Mouse (Mus musculus) layer of hippocampus, adult 11-12 months (tissue): ENCODE results near the gene Zfp710.

ENCODE experiments used
- DNase-seq: peaks from one replicate; pipeline ENCODE4 v3.0.0; 2022; ENCODE audit warnings: low spot score

Gene Zfp710

DNA sequence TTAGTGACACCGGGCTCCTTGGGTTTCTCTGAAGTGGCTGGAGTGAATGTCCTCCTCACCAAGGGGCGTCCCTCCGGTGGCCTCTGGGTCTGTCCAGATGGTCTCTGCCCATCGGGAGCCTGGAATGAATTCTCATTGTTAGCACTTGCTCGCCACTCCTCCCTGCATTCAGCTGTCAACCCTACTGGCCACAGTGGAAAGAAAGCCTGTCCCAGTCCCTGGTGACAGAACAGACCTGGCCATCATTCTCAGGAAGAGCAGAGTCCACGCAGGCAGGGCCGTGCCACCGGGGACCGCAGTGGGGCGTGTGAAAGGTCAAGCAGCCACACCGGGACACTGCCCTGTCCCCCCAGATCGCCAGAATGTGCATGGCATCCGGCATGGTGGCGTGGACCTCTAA lies 33.2 kb downstream of the Zfp710 start:
- DNase-seq: no peak

GRCm38 (mm10) chr7:80058405-80059063 lies 33.9 kb downstream of the Zfp710 start:
- no peak for DNase-seq

DNA sequence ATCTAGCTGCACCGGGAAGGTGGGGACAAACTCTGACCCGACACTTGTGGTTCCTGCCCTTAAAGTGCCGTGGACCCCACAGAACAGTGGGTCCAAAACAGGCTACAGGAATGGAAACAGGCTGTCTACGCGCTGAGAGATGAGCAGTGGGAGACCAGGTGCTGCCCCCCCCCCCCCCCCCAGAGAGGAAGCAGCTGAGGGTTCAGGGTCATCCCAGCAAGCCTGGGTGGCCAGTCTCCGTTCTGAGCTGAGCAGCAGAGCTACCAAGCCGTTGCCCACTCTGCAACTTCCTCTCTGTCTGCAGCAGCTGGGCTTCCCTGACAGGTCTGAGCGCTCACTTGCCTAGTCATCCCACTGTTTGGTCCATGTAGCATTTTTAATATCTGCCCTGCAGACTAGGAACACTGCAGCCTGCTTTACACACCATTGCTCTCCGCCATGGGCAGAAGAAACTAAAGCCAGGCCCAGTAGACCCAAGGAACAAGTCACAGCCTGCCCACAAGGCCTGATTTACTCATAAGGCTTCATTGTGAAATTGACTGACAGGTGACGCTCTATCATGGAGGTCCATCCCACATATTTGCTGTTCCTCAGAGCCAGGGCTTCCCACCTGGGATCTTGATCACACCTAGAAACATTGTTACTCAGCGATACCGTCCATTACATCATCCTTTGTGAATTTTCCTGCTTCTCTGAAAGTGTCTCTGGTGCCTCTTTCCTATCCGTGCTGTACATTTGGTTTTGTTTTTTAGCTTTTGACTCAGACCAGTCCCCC lies 34.6 kb downstream of the Zfp710 start:
- no peak for DNase-seq

DNA sequence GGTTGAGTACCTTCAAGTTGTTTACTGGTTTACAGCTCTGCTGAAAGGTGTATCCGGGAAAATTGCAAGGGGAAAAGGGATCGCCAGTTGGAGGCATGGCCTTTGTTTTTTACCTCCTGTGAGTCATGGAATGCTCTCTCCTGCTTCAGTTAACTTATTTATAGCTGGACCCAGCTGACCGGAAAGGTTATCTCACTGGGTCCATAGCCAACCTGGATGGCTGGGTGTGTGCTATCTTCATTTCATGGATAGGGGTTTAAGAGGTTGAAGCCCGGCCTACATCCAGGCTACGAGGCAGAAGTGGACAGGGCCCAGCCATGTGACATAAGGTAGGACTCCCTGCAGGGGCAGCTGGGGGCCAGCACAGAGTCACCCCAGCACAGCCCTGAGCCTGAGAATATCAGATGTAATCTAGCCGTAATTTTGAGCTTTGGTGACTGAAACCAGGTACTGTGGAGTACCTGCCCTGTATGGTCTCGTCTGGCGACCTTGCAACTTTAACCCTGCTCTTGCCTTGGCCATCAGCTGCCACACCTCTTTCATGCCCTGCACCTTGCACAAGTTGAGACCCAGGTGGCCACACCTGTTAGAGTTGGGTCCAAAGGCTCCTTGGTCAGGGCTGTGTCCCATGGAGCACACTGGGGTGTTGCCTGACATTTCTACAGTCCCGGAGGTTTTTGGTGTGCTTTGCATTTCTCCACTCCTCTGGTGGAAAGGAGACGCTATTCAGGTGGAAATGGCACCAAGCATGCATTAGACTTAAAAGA lies 35.6 kb downstream of the Zfp710 start:
- DNase-seq: no peak

GRCm38 (mm10) chr7:80062083-80062826 lies 37.6 kb downstream of the Zfp710 start:
- DNase-seq: no peak

DNA sequence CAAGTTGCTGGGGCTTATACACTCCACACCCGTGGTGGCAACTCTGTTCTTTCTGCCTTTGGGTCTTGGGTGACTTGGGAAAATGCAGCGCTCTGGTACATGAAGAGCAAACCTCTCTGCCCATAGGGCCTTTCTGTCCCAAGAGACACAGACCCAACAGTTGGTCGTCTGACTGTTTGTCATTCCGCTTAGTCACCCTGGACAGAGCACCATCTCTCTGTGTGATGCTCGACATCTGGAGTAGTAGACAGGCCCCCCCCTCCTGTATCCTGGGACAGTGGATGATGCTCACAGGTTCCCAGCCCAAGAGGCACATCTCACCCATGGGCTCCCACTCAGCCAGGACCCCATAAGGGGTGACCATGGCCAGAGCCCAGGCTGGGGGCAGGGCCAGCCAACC lies 38.6 kb downstream of the Zfp710 start:
- no peak for DNase-seq

DNA sequence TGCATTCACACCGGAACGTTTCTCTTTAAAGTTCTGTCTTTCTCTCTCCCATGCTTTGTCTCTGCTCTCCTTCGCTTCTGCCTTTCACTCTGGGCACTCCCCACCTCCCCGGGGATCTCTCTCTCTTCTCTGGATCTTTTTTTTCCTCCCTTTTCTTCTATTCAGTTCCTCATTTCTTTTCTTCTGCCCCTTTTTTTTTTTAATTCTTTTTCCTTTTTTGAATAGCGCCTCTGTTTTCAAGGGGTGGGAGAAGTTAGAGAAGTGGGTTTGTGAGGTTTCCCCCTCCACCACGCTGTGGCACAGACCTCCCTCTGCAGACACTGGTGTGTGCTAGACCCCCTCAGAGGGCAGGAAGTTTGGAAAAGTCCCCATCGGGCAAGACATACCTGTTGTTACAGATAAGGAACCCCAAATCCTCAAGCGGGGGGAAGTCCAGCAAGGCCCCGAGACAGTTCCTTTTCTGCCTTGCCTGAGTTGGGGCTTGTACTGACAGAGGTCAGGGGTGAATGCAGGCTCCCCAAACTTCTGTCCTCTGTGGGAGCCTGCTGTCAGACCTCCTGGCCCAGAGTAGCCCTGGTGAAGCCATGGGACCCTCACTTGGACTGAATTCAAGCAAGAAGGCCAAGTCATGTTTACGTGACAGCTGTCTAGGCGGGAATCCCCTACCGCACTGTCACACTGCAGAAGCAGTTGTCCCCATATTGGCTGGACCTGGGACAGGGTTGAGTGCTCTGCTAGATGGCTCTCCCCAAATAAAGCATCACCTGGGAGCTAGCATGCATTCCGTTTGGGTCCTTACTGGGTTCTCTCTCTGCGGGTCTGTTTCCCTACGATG lies 39.5 kb downstream of the Zfp710 start:
- no peak for DNase-seq

- no peak for DNase-seq
These were observed 40.6 kb downstream of the Zfp710 start for GRCm38 (mm10) chr7:80065250-80065649.

DNA sequence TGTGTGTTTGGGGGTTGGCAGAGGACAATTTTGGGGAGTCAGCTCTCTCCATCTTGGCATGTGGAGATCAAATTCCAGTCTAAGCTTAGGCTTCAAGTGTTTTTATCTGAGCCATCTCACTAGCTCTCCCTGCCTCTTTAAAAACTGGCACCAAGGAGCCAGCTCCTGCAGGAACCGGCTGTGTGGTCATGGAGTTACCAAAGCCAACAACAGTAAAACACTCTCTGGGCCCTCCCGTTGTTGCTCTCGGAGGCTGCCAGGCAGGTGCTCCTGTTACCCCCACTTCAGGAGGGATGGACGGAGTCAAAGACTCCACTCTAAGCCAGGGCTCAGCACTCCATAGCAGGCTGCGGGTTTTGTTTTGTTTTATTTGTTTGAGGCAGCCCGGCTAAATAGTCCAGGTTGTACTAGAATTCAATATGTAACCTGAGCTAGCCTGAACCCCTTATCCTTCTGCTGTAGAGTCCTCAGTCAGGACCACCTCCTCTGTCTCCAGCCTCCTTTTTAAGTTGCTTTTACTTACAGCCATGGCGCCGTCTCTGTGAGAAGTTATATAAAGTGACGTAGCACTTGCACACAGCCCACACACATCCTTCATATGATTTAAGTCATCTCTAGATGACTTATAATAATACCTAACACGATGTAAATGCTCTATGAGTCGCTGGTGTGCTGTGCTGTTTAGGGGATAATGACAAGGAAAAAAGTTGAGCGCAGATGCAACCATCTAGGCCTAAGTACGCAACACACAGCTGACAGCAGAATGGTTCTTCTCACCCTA lies 42.3 kb downstream of the Zfp710 start:
- DNase-seq: no peak

DNA sequence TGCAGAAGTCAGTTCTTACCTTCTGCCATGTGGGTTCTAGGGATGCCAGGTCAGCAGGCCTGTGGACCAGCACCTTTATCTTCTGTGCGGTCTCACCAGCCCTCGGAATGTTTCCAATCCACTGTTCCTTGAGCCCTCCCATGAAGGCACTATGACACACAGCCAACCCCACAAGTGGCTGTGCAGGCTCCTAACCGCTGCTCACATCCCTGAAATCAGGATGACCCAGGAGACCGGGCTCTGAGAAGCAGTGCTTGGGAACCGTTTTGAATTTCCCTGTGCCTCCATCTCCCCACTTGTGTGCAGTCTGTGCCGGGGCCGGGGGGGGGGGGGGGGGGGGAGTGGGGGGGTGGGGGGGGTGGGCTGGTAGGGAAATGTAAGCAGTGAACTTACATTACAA lies 43.7 kb downstream of the Zfp710 start:
- no peak for DNase-seq

DNA sequence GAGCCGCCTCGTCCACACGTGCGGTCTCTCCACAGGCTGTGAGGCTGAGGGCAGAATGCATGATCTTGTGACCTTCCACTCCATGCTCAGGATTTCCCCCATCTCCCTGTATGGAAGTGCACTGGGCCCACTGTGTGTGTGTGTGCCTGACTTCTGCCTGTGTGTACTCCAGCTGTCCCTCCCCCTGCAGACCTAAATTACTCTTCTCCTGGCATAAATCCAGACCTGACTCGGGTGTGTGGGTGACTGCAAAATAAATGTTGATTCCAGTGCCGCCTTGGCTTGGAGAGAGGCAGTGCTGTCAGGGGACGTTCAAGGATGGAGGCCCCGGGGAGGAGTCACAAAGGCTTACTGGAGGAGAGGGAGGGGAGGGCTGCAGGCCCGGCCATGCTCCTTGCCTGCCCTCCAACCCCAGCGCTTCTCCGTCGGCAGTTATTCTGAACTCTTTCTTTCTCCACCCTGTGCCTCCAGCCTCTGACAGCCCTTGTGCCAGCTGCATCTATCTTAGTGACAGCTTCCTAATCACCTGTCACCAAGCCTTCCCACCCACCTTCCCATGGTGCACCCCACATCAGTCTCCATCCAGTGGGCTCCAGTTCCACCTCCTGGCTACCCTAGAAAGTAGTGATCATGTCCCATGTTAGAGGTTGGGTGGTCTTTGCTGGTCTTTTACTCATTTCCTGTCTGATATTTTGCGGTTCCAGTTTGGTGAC lies 45.2 kb downstream of the Zfp710 start:
- DNase-seq: peak; percentile 63

DNA sequence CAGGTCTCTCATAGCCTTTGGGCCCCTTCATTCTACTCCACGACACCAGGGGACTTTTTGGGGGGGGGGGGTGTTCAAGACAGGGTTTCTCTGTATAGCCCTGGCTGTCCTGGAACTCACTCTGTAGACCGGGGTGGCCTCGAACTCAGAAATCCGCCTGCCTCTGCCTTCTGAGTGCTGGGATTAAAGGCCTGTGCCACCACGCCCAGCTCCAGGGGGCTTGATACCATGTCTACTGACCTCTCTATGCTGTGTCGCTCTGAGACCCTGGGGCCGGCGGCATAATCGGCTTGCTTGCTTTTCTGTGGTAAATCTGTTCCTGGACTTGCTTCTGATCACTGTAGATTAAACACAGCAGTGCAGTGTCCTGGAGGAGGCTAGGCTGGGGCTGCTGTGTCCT lies 46.6 kb downstream of the Zfp710 start:
- no peak for DNase-seq

GRCm38 (mm10) chr7:80072297-80072696 lies 47.7 kb downstream of the Zfp710 start:
- peak; percentile 60 for DNase-seq

DNA sequence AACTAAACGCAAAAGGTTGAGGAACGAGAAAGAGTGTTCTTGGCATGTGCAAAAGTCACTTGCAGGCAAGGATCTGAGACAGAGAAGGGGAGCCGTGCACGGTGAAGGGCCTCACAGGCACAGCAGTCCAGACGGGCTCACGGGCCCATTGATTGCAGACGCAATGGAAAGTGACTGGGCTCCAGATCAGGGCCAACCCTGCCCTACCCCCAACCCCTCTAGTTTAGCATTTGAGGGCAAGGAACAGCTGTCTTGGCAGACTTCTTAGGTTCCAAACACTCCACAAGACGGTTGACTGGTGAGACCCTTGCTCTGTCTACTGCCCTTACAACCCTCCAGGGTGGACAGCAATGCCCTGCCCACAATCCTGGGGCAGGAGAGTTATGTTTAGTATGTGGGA lies 48.9 kb downstream of the Zfp710 start:
- no peak for DNase-seq

GRCm38 (mm10) chr7:80074921-80075441 lies 50.4 kb downstream of the Zfp710 start:
- DNase-seq: no peak

DNA sequence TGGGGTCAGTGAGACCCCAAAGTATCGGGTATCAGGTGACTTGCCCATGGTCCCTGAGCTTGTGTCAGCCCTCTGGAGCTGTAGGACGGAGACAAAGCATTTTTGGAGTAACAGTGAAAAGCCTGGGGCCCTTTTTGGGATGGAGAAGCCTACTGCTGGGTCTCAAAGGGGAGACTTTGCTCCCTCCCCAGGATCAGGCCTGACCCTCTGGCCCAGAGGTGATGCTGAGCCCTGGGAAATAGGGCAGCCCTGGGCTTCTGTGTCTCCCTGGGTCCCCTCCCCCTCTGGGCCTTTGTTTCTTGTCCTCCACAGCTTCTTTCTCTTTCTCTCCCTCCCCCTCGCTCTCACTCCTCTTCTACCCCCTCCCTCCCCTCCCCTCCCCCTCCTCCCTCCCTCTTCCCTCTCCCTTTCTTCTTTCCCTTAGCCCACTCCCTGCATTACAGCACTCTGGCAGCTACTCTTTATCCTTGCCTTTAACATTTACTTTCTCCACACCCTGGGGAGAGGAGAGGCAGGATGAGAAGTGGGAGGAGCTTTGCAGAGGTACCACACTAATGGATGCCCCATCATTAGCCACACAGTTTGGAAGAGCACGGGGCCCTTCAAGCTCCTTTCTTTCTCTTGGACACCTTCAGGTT lies 51.5 kb downstream of the Zfp710 start:
- DNase-seq: no peak

- no peak for DNase-seq
These were observed 52.5 kb downstream of the Zfp710 start for GRCm38 (mm10) chr7:80076961-80077716.

GRCm38 (mm10) chr7:80077801-80078200 lies 53.2 kb downstream of the Zfp710 start:
- no peak for DNase-seq
